Mouse (Mus musculus) MN1 (cell line): Measurements from ENCODE around the gene Sh3d19.
"Not testable (repeated sequence)": the region's sequence is repeated elsewhere in the genome, so short reads cannot be mapped to it uniquely, and the experiment has no call there.

Experiments used
- DNase-seq: peaks from one replicate; pipeline ENCODE4 v3.0.0-alpha.2; 2016; ENCODE audit warnings: low spot score

The Sh3d19 gene

DNA sequence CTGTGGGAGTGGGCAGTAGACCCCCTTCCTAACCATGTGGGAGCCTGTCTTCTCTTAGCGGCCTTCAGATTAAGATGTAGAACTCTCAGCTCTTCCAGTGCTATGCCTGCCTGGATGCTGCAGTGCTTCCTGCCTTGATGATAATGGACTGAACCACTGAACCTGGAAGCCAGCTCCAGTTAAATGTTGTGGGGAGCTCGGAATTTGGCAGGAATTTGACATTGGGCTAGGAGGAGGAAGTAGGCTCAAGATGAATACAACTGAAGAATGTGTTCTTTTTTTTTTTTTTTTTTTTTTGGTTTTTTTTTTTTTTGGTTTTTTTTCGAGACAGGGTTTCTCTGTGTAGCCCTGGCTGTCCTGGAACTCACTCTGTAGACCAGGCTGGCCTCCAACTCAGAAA is 10.9 kb downstream of the Sh3d19 start:
- DNase-seq, result not testable (repeated sequence)

DNA sequence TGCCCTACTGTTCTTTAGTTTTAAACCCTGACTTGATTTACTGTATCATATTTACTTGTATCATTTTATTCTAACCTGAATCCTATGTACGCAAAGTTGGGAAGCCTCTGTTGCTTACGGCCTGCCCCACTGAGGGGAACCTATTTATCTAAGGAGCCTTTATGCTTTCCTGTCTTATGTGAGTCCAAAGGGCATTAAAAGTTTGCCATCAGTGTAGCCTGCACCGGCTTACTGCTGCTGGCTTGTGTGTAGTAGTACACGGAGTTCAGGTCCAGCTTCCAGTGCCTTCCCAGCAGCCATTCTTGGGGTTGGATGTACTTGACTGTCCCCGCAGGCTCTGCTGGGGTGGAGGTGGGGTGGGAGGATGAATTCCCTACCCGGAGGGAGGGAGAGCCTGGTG is 13.6 kb downstream of the Sh3d19 start:
- DNase-seq, result no peak

DNA sequence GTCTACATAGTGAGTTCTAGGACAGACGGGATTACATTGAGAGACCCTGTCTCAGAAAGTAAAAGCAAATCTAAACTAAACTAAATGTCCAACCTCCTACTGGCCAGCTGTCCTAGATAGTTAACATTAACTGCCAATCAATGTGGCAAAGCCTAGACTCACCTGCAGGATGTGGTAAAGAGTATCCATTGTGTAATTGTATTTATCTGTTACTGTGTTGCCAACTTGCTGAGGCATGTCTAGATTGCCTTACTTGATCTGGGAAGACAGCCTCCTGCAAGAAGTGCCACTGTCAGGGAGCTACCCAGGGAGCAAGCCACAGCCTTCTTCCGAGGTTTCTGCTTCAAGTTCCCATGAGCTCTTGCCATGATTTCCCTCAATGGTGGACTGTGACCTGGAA is 16.3 kb downstream of the Sh3d19 start:
- DNase-seq, result no peak

DNA sequence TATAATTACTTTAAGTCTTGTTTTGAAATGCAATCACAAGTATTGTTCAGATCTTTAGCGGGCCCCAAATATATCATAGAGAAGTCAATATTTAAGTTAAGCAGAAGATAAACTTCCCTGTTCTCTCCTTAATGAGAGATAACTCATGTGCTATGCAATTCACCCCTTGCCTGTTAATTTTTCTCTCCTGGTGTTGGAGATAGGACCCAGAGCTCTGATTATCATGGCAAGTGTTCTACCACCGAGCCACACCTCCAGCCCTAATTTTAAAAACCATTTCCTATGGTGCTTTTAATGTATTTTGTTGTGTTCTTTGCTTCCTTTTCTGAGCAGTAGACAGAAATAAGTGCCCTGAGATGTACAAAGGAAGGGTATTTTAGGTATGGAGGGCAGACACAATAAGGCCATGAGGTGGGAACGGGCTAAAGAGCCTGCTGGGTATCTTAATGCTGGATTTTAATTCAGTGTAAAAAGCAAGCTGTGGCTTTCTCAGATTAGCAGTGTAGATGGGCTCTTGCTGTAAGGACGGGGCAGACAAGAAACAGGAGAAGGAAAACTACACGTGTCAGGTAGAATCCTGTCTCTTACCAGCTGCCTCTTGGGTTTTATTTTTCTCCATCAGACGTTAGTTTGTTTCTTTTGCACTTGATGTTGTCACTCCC is 20.4 kb downstream of the Sh3d19 start:
- no peak for DNase-seq

DNA sequence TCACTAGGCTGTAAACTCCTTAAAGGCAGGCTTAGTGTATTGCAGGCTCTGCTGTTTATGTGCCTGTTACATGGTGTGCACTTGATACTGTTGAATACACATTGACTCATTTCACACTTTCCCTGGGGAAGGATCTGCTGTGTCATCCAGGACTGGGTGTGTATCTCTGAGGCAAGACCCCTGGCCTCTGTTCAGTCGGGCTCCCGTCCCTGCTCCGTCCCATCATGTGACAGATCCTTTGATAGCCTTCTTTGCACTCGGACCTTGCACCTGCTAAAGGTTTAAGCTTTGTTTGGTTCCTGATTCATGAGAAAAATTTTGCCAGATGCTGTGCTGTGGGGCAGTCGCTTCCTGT is 20.9 kb downstream of the Sh3d19 start:
- DNase-seq, result no peak

DNA sequence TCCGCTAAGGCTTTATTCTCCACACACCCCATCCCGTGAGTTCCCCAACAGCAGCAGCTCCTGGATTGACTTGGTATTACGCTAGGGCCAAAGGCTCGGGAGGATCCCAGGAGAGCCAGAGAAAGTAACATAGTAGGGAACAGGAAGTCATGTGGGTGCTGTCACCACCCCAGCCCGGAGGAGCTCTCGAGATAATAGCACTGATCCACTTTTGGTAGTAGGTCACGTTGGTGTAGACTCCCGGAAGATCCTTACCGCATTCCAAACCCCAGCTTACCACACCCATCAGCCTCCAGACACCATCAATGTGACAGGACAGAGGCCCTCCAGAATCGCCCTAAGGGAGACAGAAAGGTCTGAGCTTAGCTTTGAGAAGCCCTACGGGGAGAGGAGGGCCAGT is 22.8 kb downstream of the Sh3d19 start:
- no peak for DNase-seq

DNA sequence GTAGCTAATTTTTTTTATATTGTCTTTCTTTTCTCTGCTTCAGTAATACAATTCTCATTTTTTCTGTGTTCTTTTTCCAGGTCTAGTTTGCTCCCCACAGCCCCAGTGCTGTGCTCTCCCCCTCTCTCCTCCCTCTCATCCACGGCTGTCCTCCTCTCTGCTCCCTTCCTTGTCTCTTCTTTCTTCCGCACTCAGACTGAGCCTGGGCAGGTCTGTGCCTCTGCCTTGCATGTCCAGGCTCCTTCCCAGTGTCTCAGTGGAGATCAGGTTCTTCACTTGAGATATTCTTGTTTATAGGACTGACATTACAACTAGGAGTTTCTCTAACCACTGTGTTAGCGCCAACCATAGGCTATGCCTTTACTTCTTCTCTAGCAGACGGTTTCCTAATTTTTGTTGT is 23.7 kb downstream of the Sh3d19 start:
- no peak for DNase-seq

DNA sequence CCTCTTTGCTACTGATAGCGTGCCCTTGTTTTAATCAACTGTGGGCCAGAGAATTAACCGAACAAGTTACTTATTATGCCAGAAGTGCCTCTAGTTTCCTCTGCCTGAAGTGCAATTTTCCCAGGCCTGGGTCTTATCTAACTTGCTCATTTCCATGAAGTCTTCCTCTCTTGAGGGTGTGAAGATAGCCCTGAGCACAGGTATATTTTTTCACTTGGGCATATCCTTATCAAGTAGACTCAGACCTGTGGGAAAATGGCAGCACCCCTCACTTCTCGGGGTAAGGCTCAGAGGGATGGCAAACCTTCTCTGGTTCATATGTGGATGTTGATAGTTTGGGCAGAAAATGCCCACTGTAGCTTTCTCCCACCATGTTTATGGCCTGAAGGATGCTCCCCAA is 30.4 kb downstream of the Sh3d19 start:
- no peak for DNase-seq

DNA sequence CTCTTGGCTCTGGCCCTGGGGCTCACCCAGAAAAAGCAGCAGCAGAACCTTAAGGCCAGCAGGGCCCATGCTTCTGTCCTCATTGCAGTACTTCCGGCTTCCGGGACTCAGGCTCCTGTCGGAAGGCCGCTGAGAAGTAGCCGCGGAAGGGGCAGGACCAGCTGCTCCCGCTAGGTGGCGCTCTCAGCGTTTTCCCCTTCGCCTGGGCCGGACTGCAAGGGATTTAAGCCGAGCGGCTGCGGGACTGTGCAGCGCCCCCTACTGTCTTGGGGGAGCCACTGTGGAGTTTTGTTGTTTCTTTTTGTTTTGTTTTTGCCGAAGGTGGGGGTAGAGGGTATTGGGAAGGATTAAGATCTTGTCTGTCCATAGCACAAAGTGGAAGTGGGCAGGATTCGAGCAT is 31.5 kb downstream of the Sh3d19 start, which contains the start of gene Prss48:
Prss48 (minus strand) TSS at position 69 of the 400 bp plus-strand sequence.
- no peak for DNase-seq

DNA sequence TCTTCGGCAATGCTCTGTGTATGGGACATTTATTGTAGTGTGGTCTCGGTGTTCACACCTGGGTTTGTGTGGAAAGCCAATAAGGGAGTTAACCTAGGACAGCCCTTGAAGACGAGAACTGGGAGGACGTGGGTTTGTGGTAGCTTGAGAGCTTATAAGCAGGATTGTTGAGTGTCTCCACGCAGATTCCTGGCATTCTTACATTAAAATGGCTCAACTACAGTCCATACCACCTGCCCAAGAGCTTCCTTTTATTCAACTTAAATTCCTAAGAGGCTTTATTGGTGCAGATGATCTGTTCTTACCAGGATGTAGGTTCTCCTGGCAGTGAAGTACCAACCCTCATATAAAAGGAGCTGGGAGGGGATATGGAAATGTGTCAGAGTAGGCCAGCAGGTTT is 32.0 kb downstream of the Sh3d19 start:
- DNase-seq, result no peak

DNA sequence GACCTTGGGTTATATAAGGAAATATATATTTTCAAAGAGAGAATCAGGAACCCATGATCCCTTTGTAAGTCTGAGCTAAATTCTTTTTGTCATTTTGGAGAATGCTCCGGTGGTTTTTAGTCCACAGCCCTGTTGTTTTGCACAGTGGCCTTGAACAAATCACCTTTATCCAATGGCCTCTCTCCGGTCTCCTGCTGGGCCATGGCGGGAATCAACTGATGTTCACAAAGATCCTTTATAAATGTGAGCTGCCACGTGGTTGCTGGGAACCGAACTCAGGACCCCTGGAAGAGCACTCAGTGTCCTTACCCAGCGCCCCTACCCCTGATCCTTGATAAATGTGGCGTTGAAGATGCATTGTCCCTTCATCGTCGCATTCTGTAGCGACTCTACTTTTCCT is 33.8 kb downstream of the Sh3d19 start:
- no peak for DNase-seq

DNA sequence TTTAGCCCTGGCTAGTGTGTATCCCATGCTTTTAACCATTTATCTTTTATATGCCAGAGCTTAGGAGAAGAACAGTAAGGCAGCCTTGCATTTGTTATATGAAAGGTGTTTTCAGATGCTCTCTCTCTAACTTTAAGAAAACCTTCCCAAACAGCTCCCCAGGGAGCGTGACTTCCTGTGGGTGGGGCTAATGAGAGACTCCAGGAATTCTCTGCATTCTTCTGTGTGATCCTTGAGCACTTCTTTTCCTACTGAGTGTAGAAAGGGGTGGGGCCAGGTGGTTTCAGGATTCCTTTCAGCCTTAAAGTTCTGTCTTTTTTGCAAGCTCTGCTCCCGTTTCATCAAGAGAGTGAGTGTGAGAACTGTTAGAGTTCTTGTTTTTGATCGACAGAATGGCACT is 39.7 kb downstream of the Sh3d19 start:
- DNase-seq, result no peak

DNA sequence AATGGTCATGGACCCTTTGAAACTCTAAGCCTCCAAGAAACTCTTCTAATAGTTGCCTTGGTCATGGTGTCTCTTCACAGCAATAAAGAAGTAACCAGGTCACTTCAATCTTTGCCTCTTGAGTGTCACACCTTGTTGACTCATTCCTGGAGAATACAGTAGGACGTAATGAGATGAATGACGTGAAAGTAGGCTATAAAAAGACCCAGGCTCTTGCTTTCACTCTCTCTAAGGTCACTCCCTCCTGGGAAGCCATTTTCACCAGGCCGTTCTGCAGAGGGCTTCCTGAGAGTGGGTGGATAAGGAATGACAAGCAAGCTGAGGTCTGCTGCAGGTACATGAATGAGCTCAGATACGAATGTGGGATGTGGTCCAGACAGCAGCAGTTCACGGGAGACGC is 40.5 kb downstream of the Sh3d19 start:
- no peak for DNase-seq

DNA sequence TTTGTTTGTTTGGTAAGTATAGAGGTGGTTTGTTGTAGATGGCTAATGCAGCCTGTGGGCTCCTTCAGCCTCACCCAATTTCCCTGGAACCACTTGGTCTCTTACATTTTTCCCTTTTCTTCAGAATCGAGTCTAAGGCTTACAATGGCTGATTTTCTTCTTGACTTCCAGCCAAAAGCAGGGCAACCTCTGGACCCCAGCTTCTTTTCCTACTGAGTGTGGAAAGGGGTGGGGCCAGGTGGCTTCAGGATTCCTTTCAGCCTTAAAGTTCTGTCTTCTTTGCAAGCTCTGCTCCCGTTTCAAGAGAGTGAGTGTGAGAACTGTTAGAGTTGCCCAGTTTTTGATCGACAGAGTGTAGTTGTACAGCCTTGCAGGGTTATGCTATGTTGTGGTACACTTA is 40.9 kb downstream of the Sh3d19 start:
- DNase-seq, result no peak

DNA sequence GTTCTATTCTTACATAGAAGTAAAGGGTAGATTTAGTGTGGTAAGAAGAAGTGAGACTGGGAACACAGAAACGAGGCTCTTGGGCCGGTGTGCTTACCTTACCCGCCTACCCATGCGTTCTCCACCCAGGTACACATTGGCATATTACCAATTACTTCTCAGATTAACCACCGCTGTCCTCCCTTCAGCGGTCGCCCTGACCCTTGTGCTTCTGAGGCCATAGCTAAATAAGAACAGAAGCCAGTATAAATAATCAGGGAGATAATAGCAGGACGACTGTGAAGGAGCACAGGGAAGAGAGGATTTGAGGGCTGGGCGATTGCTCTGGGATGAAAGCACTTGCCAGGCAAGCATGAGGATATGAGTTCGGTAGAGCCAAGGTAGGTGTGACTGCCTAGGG is 42.9 kb downstream of the Sh3d19 start:
- DNase-seq, result no peak

DNA sequence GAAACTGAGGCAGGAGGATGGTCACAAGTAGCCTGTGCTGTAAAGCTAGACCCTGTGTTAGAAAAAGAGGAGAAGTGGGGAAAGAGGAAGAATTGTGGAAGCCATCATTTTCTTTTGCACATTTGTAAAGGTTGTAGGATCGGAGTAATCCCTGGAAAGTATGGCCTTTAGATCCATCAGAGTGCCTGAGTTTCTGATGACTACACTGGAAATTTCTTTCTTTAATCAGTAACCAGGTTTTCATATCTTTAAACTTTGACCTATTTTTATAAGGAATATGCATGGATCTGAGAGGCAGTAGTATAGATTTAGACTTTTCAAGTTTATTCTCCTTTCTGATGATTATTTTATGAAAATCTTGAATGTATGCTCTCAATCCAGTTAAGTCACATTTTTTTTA is 46.1 kb downstream of the Sh3d19 start:
- no peak for DNase-seq

DNA sequence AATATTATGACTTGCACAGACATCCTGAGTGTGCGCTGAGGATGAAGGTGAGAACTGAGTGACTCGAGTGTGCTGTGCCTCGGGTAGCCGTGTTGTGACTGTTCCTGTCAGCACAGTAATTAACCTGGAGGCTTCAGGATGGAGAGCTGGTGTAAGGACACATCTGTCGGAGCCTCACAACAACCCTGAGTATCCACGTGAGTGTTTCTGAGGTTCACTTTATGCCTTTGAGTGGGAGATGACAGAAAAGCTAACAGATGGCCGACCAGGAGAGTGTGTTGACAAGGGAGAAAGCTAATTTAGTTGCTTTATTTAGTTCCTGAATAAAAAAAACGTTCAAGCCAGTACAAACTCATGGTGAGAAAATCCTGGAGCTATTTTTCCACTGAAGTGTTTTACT is 46.6 kb downstream of the Sh3d19 start:
- DNase-seq, result no peak

DNA sequence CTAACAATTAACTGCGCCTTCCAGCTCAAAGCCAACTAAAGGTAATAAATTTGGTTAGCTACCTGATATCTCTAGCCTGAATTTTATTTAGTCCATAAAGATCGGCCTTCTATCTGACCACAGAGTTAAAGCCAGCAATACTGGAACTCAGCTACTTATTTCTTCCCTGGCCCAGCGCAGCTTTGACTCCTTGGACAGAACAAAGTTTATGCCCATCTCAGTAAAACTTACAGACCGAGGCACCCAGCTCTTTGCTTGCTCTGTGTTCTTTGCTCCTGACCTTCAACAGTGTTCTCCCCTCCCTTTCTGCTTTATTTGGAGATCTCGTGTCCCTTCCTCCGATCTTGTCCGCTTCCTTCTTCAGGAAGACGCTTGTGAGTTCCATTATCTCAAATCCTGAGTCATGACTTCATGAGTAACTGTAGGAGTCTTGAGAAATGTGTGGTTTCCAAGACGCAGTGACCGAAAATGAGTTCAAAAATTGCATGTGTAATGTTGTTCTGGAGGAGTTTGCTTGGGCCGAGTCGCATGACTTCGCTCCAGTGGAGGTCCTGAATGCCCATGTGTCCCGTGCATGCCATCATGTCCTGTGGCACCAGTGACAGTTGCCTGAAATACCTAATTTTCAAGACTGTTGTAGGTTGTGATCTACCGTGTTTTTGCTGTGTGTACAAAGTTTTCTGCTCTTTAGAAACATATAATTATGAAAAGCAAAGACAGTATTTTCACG is 50.2 kb downstream of the Sh3d19 start:
- DNase-seq, result no peak

DNA sequence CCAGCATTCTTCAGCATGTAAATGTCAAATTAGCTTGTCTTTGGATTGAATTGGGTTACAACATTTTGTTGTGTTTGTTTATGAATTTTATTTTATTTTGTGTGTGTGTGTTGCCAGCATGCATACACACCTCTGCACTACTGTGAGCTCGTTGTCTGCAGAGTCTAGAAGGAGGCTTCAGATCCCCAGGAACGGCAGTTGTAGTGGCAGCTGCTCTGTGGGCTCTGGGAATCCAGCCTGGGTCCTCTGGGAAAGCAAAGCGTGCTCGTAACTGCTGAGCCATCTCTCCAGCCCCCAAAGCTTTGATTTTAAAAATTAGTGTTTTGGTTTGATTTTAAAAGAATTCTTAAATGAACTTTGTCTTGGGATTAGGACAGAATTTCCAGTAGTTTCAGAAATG is 50.7 kb downstream of the Sh3d19 start:
- DNase-seq, result no peak

DNA sequence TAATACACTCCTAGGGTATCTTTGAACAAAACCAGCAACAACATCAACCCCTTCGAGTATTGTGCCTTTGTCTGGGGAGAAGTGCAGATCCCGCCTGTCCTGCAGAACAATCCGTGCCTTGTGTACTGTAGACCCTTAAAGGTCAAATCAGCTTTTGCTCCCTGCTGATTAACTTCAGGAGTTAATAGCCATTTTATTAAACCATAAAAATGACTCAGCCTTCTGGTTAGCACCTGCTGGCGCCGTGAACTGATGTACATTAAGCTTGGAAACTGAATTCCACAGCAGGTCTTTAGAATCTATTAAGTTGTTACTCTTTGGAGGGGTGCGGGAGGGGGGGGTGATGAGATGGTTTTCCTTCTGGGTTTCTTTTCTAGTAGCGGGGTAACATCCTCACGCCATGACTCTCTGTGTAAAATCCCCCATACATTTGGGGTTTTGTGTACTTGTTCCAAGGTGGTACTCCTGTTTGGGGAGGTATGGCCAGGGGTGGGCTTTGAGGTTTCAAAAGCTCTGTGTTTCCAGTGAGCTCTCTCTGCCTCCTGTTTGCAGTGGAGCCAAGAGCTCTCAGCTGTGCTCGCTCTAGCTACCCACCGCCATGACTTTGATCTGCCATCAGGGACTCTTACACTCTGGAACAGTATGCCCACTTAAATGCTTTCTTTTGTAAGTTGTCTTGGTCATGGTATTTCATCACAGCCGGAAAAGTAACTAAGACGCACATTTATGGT is 53.3 kb downstream of the Sh3d19 start:
- DNase-seq, result no peak

DNA sequence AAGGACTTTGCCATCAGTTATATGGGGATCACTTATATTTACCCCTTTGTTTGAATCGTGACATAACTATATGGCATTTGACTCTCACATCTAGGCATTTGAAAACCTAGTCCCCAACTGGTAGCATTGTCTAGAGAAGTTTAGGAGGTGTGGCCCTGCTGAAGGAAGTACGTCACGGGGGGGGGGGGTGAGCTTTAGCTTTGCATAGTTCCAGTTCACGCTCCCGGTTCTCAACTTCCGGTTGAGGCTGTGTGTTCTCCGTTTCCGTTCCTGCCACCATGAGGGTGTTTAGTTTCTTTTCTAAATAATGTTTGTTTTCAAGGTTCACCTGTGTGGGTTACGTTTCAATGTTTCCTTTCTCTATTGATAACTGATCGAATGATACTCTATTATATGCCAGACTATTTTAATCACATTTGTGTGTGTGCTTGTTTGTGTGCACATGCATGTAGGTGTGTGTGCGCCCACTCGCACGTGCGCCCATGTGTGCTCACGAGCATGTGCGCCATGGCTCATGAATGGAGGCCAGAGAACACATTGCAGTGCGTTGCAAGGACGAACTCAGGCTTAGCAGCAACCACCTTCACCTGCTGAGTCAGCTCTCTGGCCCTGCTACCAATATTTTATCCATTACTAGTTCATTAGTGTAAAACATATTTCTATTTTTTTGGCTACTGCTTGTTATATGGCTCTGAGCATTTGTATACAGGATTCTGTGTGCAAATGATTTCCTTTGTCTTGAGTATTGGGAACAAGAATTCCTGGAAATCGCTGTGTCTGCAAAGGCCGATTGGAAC is 54.6 kb downstream of the Sh3d19 start:
- DNase-seq, result no peak

DNA sequence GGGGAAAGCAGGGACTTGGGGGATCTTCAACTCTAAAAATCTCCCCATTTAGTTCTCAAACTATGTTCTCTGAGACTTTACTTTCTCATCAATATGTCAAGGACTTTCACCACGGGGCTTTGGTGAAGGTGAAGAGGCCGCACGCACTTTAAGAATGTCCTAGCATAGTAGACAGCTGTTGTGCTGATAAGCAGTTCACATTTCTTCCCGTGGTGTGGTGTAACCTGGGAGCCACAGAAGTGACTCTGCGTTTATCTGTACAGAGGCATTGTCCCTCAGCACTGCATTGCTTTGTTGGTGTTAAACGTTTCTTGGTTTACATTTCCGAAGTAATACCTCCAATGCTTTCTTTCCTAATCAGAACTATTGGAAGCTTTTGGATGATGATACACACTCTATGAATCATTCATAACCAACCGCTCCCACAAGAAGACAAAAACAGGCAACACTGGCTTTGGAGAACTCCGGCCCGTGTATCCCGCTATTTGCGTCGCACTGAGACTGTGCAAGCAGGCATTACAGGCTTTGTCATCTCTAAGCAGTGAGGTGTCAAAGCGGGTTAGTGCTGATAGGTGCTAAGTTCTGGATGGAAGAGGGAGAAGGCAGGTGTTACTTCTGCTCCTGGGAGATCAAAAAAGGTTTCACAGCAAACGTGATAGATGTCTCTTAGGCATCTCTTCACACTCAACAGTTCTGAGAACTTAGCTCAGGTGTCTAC is 57.9 kb downstream of the Sh3d19 start:
- no peak for DNase-seq
